Mouse (Mus musculus) c-Kit-negative CD71-positive TER-119-positive erythroid progenitor cells, embryonic 14.5 days (primary cell): ENCODE results near the gene Kazald1.

Experiments used
- DNase-seq: peaks from one replicate; pipeline ENCODE4 v3.0.0-alpha.2; 2013; ENCODE audit warnings: low read depth, low spot score

The Kazald1 gene

GRCm38 (mm10) chr19:45076586-45077510, 1.8 kb downstream of the Kazald1 start:
- DNase-seq: no peak

DNA sequence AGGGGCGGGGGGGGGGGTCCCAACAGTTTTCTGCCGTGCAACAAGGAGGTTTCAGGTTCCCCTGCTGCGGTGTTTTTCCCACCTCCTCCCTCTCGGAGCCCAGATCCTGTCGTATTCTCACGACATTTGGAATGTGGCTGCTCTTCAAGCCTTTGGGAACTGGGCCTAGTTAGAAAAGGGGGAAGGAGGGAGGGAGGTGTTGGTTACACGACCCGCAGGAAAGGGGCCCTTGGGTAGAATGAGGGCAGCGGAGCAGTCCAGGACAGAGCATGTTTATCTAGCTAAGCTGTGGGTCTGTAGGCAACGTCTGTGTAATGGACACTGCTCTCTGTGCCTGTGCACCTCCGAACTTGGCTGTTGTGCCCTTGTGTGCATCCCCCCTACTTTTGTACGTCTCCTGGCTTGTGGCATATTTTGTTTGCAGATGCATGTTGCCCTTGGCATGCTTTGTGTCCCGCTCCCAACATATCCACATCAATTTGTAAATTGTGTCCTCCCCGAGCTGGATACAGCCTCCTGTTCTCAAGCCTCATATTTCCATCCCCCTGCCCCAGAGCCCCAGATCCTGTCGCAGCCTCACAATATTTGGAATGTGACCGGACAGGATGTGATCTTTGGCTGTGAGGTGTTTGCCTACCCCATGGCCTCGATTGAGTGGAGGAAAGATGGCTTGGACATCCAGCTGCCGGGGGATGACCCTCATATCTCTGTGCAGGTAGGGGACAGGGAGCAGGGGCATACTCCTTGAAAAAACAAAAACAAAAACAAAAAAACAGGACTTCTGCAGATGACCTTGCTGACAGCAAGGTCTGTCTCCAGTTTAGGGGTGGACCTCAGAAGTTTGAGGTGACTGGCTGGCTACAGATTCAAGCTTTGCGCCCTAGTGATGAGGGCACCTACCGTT, 3.0 kb downstream of the Kazald1 start:
- DNase-seq: no peak

GRCm38 (mm10) chr19:45078971-45079764, 4.1 kb downstream of the Kazald1 start:
- DNase-seq: no peak

DNA sequence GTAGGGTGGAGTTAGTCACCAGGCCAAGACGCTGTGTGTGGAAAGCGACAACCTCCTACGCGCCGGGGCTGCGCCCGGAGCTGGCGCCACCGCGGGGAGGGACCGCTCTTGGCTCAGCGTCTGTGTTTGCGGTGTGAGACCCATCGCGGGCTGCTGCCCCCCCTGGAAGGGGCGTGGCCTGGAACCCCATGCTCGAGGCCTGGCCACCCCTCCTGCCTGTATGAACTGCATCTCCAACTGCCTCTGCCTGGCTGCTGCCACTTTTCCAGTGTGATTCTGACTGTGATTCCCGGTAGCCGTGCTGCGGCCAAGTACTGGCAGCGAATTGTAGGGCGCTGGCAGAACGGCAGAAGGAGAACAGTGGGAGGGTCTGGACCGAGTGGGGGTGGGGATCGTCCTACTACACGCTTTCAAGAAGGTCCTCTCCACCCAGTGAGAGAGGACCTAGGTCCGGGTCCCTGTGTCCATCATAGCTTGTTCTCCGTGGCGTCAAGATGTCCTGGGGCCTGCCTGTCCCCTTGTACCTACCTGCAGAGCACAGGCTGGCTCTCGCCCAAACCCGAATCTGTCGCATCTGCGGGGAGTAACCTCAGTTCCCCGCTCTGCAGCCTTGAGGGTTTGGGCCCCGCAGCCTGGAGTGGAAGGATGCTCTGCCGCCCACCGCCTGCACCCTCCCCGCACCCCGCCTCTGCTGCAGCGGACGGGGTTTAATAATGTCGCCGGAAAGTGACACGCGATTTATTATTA, 4.9 kb downstream of the Kazald1 start:
- no peak for DNase-seq

GRCm38 (mm10) chr19:45080711-45081110, 5.7 kb downstream of the Kazald1 start:
- DNase-seq: no peak

DNA sequence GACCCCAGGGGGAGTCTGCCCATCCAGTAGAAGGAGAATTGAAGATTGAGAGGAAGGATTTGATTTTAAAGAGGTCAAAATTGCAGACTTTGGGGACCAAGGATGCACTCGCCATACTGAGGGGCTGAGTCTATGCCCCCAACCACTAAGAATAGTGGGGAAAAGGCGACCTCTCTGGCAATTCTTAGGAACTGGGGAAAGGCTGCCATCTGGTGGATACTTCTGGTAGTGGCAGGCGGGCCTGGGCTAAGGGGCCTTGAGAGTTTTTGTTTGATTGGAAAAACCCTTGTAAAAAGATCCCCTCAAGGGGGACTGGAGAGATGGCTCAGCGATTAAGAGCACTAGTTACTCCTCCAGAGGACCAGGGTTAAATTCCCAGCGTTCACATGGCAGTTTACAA, 6.2 kb downstream of the Kazald1 start:
- no peak for DNase-seq

DNA sequence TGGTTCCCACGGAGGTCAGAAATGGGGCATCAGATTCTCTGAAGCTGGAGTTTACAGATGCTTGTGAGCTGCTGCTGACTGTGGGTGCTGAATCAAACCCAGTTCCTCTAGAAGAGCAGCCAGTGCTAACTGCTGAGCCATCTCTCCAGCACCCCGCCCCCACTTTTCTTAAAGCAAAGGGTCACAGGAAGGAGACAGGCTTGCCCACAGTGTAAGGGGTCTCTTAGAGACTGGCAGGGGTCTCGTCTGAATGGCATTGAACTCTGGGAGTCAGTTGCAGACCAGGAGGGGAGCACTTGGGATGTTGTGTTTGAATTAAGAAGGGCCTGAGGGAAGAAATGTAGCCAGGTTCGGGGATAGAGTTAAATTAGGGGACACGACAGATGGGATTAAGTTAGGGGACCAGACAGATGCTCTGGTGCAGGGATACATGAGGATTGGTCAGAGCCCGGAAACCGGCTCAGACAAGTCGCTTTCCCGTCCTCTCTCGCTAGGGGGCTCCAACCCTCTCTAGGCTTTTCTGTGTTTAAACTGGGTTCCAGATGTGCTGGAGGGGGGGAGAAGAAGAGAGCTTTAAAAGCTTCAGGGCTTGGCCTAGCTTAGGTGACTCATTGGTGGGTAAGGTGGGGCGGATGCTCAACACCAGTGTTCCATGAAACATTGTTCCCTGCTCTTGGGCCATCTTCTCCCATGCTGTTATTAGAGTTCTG, 7.0 kb downstream of the Kazald1 start:
- DNase-seq: no peak

- no peak for DNase-seq
Measured at GRCm38 (mm10) chr19:45097868-45098267, 22.8 kb downstream of the Kazald1 start.

DNA sequence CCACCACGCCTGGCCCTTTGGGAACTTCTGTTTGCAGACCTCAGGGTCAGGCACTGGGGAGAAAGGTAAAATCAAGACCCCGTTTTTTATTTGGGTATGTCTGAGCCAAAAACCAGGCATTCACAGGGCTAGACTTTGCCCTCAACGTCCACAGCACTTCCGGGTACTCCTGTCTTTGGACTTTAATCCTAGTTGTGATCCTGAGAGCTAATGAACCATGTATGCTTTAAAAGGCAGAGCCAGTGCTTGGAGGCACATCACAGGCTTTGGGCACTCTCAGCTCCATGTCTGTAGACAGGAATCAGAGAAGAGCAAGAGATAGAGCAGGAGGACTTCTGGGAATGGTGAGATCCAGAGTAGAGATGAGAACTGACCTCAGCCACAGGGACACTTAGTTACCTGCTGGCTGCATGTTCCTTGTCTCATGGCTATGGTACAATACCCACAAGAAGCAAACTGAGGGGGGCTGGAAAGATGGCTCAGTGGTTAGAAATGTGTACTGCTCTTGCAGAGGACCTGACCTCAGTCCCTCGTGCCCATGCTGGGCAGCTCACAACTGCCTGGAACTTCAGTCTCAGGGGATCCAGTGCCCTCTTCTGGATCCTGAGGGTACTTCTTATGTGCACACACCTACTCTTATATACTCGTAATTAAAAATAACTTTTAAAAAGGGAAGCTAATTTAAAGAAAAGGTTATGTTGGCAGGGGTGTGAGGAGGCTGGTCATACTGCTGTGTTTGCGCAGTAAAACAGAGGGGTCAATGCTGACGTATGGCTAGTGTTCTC, 25.6 kb downstream of the Kazald1 start:
- DNase-seq: no peak

GRCm38 (mm10) chr19:45105591-45105990, 30.6 kb downstream of the Kazald1 start:
- no peak for DNase-seq

- DNase-seq: no peak
Measured at GRCm38 (mm10) chr19:45106689-45107088, 31.6 kb downstream of the Kazald1 start.

- no peak for DNase-seq
Measured at GRCm38 (mm10) chr19:45110681-45111080, 35.6 kb downstream of the Kazald1 start.

GRCm38 (mm10) chr19:45112444-45112843, 37.4 kb downstream of the Kazald1 start:
- peak; percentile 6 for DNase-seq

DNA sequence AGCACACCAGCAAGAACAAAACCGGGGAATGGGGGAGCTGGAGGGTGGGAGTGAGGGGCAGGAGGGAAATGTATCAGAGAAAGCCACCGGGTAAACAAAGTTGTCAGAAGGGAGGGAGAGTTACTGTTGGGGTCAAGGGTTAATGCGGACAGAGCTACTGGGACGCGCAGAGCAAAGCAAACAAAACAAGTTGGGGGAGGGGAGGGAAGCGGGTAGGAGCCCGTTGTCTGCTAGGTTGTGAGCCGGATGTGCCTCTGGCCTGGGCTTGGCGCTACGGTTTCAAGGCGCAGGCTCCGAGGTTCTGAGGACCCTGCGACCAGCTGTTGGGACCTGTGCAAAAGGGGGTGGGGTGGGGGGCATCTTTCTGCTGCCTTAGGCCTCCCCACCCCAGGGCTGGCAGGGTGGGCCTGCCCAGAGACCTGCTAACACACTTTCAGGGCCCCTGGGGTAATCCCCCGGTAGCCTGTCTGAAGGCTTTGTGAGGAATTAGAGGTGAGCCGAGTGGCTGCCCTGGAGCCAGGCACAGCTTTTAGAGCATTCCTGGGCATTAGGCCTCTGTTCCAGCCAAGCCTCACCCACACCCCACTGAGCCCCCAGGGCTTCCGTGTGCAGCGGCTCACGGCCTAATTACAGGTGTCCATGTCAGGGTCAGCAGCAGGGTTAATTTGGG, 38.9 kb downstream of the Kazald1 start:
- DNase-seq: no peak

GRCm38 (mm10) chr19:45114772-45115171, 39.7 kb downstream of the Kazald1 start:
- DNase-seq: no peak

- no peak for DNase-seq
Measured at GRCm38 (mm10) chr19:45116798-45117197, 41.8 kb downstream of the Kazald1 start.
